Mouse (Mus musculus) limb, embryonic 10.5 days (tissue): ENCODE measurements around the gene Lrrc27. TPM values are rescaled to one million over a fixed set of nuclear protein-coding genes. Genes with fewer than 3 reads are reported as not detected.

ENCODE experiments used
- DNase-seq: peaks from one replicate; pipeline ENCODE4 v3.0.0-alpha.2; 2017; ENCODE audit warnings: low spot score
- H3K27ac ChIP-seq: fragments of 300-500 bp; sonication (generic); 2 replicates; pipeline ENCODE4 v1.5.1; 2016; ENCODE audit warnings: mild to moderate bottlenecking
- H3K27me3 ChIP-seq: fragments of 300-500 bp; sonication (generic); 2 replicates; pipeline ENCODE4 v1.6.1; 2016; ENCODE audit warnings: low read depth, mild to moderate bottlenecking; ENCODE audit not compliant: poor library complexity, severe bottlenecking
- H3K36me3 ChIP-seq: fragments of 300-500 bp; sonication (generic); 2 replicates; pipeline ENCODE4 v1.6.1; 2016; ENCODE audit warnings: mild to moderate bottlenecking, moderate library complexity
- H3K4me1 ChIP-seq: fragments of 300-500 bp; sonication (generic); 2 replicates; pipeline ENCODE4 v1.6.1; 2016
- H3K4me3 ChIP-seq: fragments of 300-500 bp; sonication (generic); 2 replicates; pipeline ENCODE4 v1.5.1; 2016; ENCODE audit warnings: mild to moderate bottlenecking, moderate library complexity
- H3K9me3 ChIP-seq: fragments of 300-500 bp; sonication (generic); replicated peaks from 2 replicates; pipeline ENCODE4 v1.6.1; 2016; ENCODE audit warnings: mild to moderate bottlenecking
- WGBS: fragments of 180-500 bp; shearing (Covaris S2); methylation state at CpG from one replicate; pipeline ENCODE4 v1.1.7; 2016; 5-methylcytosine and 5-hydroxymethylcytosine counted together
- polyA plus RNA-seq: library from polyadenylated mRNA; unstranded; fragments of >200 nt; fragmentation: Nextera tagmentation; extraction: Ambion mirVana; gene quantifications from 2 replicates; pipeline ENCODE4 v1.2.1, GENCODE M21; 2016

Gene Lrrc27
- polyA plus RNA-seq, 1 experiment from 2014 or later: 4.0 TPM

GRCm38 (mm10) chr7:139190616-139191015, 22.2 kb upstream of the Lrrc27 start:
- Histone ChIP-seq H3K9me3 (peaks cover 4% of the 10 kb centered on the region; the same call in 1 of the 2 replicates), H3K27ac (no peak overlapping the region), H3K4me3 (no peak overlapping the region), H3K27me3 (peaks cover 50% of the 10 kb centered on the region), H3K4me1 (peaks cover 24% of the 10 kb centered on the region), H3K36me3 (no peaks in the 10 kb centered on the region)
- DNase-seq: no peak
- 92% methylated on average over 4 of the region's 4 CpGs for WGBS

- no peak for DNase-seq
- H3K9me3 ChIP-seq: peaks cover 4% of the 10 kb centered on the region; the same call in 1 of the 2 replicates
- WGBS: 71% methylated on average over 6 of the region's 6 CpGs
- H3K4me1 ChIP-seq: peaks cover 18% of the 10 kb centered on the region
- H3K36me3 ChIP-seq: no peaks in the 10 kb centered on the region
- H3K27ac ChIP-seq: no peak overlapping the region
- peaks cover 40% of the 10 kb centered on the region for H3K27me3 ChIP-seq
- H3K4me3 ChIP-seq: no peak overlapping the region
These were observed 21.2 kb upstream of the Lrrc27 start for GRCm38 (mm10) chr7:139191619-139192018.

GRCm38 (mm10) chr7:139197022-139197421, 15.8 kb upstream of the Lrrc27 start:
- H3K4me3 ChIP-seq: no peak overlapping the region
- no peaks in the 10 kb centered on the region for H3K4me1 ChIP-seq
- WGBS: 83% methylated on average over 4 of the region's 4 CpGs
- peaks cover 15% of the 10 kb centered on the region; the same call in 1 of the 2 replicates for H3K27me3 ChIP-seq
- DNase-seq: no peak
- no peaks in the 10 kb centered on the region for H3K36me3 ChIP-seq
- H3K27ac ChIP-seq: no peak overlapping the region
- no peaks in the 10 kb centered on the region for H3K9me3 ChIP-seq

GRCm38 (mm10) chr7:139200108-139200507, 12.7 kb upstream of the Lrrc27 start:
- 35% methylated on average over 7 of the region's 7 CpGs for WGBS
- H3K27ac ChIP-seq: no peak overlapping the region
- peak; percentile 65 for DNase-seq
- H3K9me3 ChIP-seq: no peaks in the 10 kb centered on the region
- no peaks in the 10 kb centered on the region for H3K4me1 ChIP-seq
- H3K36me3 ChIP-seq: no peaks in the 10 kb centered on the region
- H3K4me3 ChIP-seq: no peak overlapping the region
- peaks cover 15% of the 10 kb centered on the region; the same call in 1 of the 2 replicates for H3K27me3 ChIP-seq

GRCm38 (mm10) chr7:139201209-139201608, 11.6 kb upstream of the Lrrc27 start:
- WGBS: 65% methylated on average over 6 of the region's 6 CpGs
- H3K4me3 ChIP-seq: no peak overlapping the region
- H3K36me3 ChIP-seq: no peaks in the 10 kb centered on the region
- H3K4me1 ChIP-seq: no peaks in the 10 kb centered on the region
- H3K27ac ChIP-seq: no peak overlapping the region
- peaks cover 15% of the 10 kb centered on the region; the same call in 1 of the 2 replicates for H3K27me3 ChIP-seq
- no peak for DNase-seq
- no peaks in the 10 kb centered on the region for H3K9me3 ChIP-seq

GRCm38 (mm10) chr7:139208023-139208772, 4.6 kb upstream of the Lrrc27 start:
- H3K36me3 ChIP-seq: no peaks in the 10 kb centered on the region
- 28% methylated on average over 7 of the region's 7 CpGs for WGBS
- H3K27me3 ChIP-seq: no peaks in the 10 kb centered on the region
- no peaks in the 10 kb centered on the region for H3K9me3 ChIP-seq
- H3K4me1 ChIP-seq: peaks cover 18% of the 10 kb centered on the region
- peak; percentile 79 for DNase-seq
- no peak overlapping the region for H3K4me3 ChIP-seq
- no peak overlapping the region for H3K27ac ChIP-seq

GRCm38 (mm10) chr7:139208773-139209095, 4.1 kb upstream of the Lrrc27 start:
- WGBS: 42% methylated on average over 4 of the region's 4 CpGs
- H3K9me3 ChIP-seq: no peaks in the 10 kb centered on the region
- no peak for DNase-seq
- no peak overlapping the region for H3K27ac ChIP-seq
- no peak overlapping the region for H3K4me3 ChIP-seq
- no peaks in the 10 kb centered on the region for H3K27me3 ChIP-seq
- H3K4me1 ChIP-seq: peaks cover 24% of the 10 kb centered on the region
- no peaks in the 10 kb centered on the region for H3K36me3 ChIP-seq

- no peak for DNase-seq
- WGBS: 81% methylated on average over 6 of the region's 6 CpGs
- Histone ChIP-seq H3K27ac (peak overlapping the region; percentile 97; the same call in 1 of the 2 replicates), H3K4me3 (no peak overlapping the region), H3K9me3 (no peaks in the 10 kb centered on the region), H3K27me3 (no peaks in the 10 kb centered on the region), H3K36me3 (no peaks in the 10 kb centered on the region), H3K4me1 (peaks cover 26% of the 10 kb centered on the region)
These were observed 1.0 kb upstream of the Lrrc27 start for GRCm38 (mm10) chr7:139211761-139212160.

- 64% methylated on average over 3 of the region's 3 CpGs for WGBS
- Histone ChIP-seq H3K4me3 (peak overlapping the region; percentile 67), H3K27ac (peak overlapping the region; percentile 97), H3K4me1 (peaks cover 22% of the 10 kb centered on the region), H3K36me3 (no peaks in the 10 kb centered on the region), H3K27me3 (no peaks in the 10 kb centered on the region), H3K9me3 (no peaks in the 10 kb centered on the region)
- DNase-seq: no peak
These were observed 963 bp downstream of the Lrrc27 start for GRCm38 (mm10) chr7:139213751-139214150.

- no peak for DNase-seq
- no peaks in the 10 kb centered on the region for H3K27me3 ChIP-seq
These were observed 1.4 kb downstream of the Lrrc27 start for GRCm38 (mm10) chr7:139214160-139214559.

GRCm38 (mm10) chr7:139214596-139215340, 2.0 kb downstream of the Lrrc27 start:
- Histone ChIP-seq H3K36me3 (no peaks in the 10 kb centered on the region), H3K4me3 (no peak overlapping the region), H3K27me3 (no peaks in the 10 kb centered on the region), H3K4me1 (peaks cover 19% of the 10 kb centered on the region), H3K27ac (no peak overlapping the region), H3K9me3 (no peaks in the 10 kb centered on the region)
- 82% methylated on average over 14 of the region's 14 CpGs for WGBS
- no peak for DNase-seq

More at GRCm38 (mm10) chr7:139214160-139214559, 1.4 kb downstream of the Lrrc27 start:
- H3K4me1 ChIP-seq: peaks cover 19% of the 10 kb centered on the region
- H3K4me3 ChIP-seq: no peak overlapping the region
- 89% methylated on average over 3 of the region's 3 CpGs for WGBS
- H3K9me3 ChIP-seq: no peaks in the 10 kb centered on the region
- no peaks in the 10 kb centered on the region for H3K36me3 ChIP-seq
- no peak overlapping the region for H3K27ac ChIP-seq

- H3K9me3 ChIP-seq: no peaks in the 10 kb centered on the region
- DNase-seq: no peak
- no peaks in the 10 kb centered on the region for H3K36me3 ChIP-seq
- H3K4me3 ChIP-seq: no peak overlapping the region
- 74% methylated on average over 1 of the region's 1 CpGs for WGBS
- H3K27me3 ChIP-seq: no peaks in the 10 kb centered on the region
- H3K27ac ChIP-seq: no peak overlapping the region
- H3K4me1 ChIP-seq: peaks cover 19% of the 10 kb centered on the region
These were observed 2.7 kb downstream of the Lrrc27 start for GRCm38 (mm10) chr7:139215516-139215915.

GRCm38 (mm10) chr7:139215946-139216345, 3.2 kb downstream of the Lrrc27 start:
- no peak for DNase-seq
- Histone ChIP-seq H3K27ac (no peak overlapping the region), H3K4me3 (no peak overlapping the region), H3K27me3 (no peaks in the 10 kb centered on the region), H3K4me1 (peaks cover 19% of the 10 kb centered on the region), H3K9me3 (no peaks in the 10 kb centered on the region), H3K36me3 (no peaks in the 10 kb centered on the region)
- 89% methylated on average over 7 of the region's 7 CpGs for WGBS
